Mouse (Mus musculus) cerebellum, adult 2 months (tissue): ENCODE results near the gene Tesk2. TPM values are rescaled to one million over a fixed set of nuclear protein-coding genes. Genes with fewer than 3 reads are reported as not detected.

Experiments used
- DNase-seq, 2 experiments: peaks; one replicate each; pipeline ENCODE4 v3.0.0; 2021
- H3K27ac ChIP-seq: fragments of 200-500 bp; 2 replicates; pipeline ENCODE4 v1.5.1; 2012; ENCODE audit warnings: low read length, control low read depth, inconsistent platforms; ENCODE audit not compliant: insufficient read depth
- H3K27me3 ChIP-seq: fragments of 200-500 bp; 2 replicates; pipeline ENCODE4 v1.6.1; 2012; ENCODE audit warnings: inconsistent platforms, mild to moderate bottlenecking, low read length, moderate library complexity; ENCODE audit not compliant: control insufficient read depth, insufficient read depth
- H3K4me1 ChIP-seq: fragments of 200-500 bp; 2 replicates; pipeline ENCODE4 v1.6.1; 2011; ENCODE audit warnings: low read length; ENCODE audit not compliant: control insufficient read depth, insufficient read depth
- H3K4me3 ChIP-seq: fragments of 200-500 bp; replicated peaks from 2 replicates; pipeline ENCODE3; 2011; ENCODE audit warnings: mild to moderate bottlenecking, low read depth, low read length, control low read depth; ENCODE audit not compliant: insufficient read depth
- CTCF ChIP-seq: fragments of 200-500 bp; IDR thresholded peaks from 2 replicates; pipeline ENCODE4 v1.5.1; 2011; ENCODE audit warnings: low read depth, mild to moderate bottlenecking, control low read depth, low read length, moderate library complexity, borderline replicate concordance; ENCODE audit not compliant: insufficient read depth
- POLR2A ChIP-seq: fragments of 200-500 bp; IDR thresholded peaks from 2 replicates; pipeline ENCODE4 v1.6.1; 2011; ENCODE audit warnings: low read length, control low read depth, borderline replicate concordance; ENCODE audit not compliant: insufficient read depth
- WGBS: fragments of 180-500 bp; shearing (Covaris S2); methylation state at CpG from one replicate; pipeline ENCODE4 v1.1.7; 2018; 5-methylcytosine and 5-hydroxymethylcytosine counted together
- polyA plus RNA-seq: library from polyadenylated mRNA; depleted of rRNA; stranded (reverse); fragments of >200 nt; gene quantifications from 2 replicates; pipeline ENCODE4 v1.2.3, GENCODE M21; 2012; rRNA removed

Gene Tesk2
- polyA plus RNA-seq, 1 experiment: 10.0 TPM

DNA sequence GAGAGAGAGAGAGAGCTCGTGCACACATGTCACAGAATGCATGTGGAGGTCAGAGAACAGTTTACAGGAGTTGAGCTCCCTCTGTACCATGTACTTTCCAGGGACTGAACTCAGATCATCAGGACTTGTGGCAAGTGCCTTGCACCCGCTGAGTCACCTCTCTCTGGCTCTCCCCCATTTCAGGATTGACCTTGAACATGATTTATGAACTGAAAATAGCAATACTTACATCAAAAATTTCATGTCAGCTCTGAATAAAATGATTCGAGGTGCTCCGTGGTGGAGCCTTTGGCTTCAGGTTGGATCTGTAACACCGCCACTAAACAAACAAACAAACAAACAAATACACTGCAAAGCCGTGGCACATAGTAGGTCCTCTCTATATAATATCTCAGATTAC lies 120.1 kb downstream of the Tesk2 start:
- no peak overlapping the region for H3K4me3 ChIP-seq
- no peak for TF ChIP-seq POLR2A
- no peak for TF ChIP-seq CTCF
- no peak for DNase-seq
- H3K27ac ChIP-seq: no peak overlapping the region
- WGBS: 80% methylated on average over 6 of the region's 6 CpGs
- H3K27me3 ChIP-seq: no peaks in the 10 kb centered on the region; the same call in 1 of the 2 replicates
- no peaks in the 10 kb centered on the region for H3K4me1 ChIP-seq

GRCm38 (mm10) chr4:116844324-116844723 lies 123.6 kb downstream of the Tesk2 start:
- Histone ChIP-seq H3K4me3 (no peak overlapping the region), H3K27ac (no peak overlapping the region), H3K27me3 (no peaks in the 10 kb centered on the region; the same call in 1 of the 2 replicates), H3K4me1 (no peaks in the 10 kb centered on the region)
- DNase-seq: no peak
- TF ChIP-seq CTCF (no peak), POLR2A (no peak)
- WGBS: 95% methylated on average over 3 of the region's 3 CpGs

DNA sequence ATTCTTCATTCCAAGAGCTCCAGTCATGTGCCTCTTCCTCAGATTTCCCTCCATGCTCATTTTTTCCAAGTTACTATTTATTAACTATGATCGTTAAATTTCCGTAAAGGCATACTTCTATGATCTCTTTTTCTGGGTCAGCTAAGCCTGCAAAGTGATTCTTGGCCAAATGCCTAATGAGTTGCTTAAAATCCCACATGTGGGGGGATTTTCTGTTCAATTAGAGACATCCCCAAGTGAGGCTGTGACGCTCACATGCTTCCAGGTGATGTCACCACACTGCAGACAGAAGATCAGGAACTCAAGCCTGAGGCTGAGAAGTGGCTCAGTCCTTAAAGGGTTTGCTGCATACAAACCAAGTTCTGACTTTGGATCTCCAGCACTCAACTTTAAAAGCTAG lies 129.2 kb downstream of the Tesk2 start:
- DNase-seq: no peak
- 45% methylated on average over 3 of the region's 3 CpGs for WGBS
- TF ChIP-seq POLR2A (no peak), CTCF (no peak)
- Histone ChIP-seq H3K4me3 (no peak overlapping the region), H3K27ac (no peak overlapping the region), H3K27me3 (no peaks in the 10 kb centered on the region), H3K4me1 (no peaks in the 10 kb centered on the region)

- no peak for DNase-seq
- H3K27ac ChIP-seq: no peak overlapping the region
- 31% methylated on average over 2 of the region's 2 CpGs for WGBS
- no peak for TF ChIP-seq POLR2A
- no peak for TF ChIP-seq CTCF
- H3K27me3 ChIP-seq: no peaks in the 10 kb centered on the region
- no peaks in the 10 kb centered on the region for H3K4me1 ChIP-seq
- H3K4me3 ChIP-seq: no peak overlapping the region
Measured at GRCm38 (mm10) chr4:116854286-116854685, 133.5 kb downstream of the Tesk2 start.

Other genes starting within 250 kb of the Tesk2 start
- 7.5 and 7.6 TPM in 2 replicates for gene Ipp, start 213.4 kb upstream of the Tesk2 start, polyA plus RNA-seq
- gene Tmem69, start 165.0 kb upstream of the Tesk2 start, polyA plus RNA-seq: 8.6 and 10.5 TPM in 2 replicates
- gene Gpbp1l1, start 163.3 kb upstream of the Tesk2 start, polyA plus RNA-seq: 41.3 and 43.3 TPM in 2 replicates
- 5.9 and 6.6 TPM in 2 replicates for gene Ccdc17, start 124.3 kb upstream of the Tesk2 start, polyA plus RNA-seq
- gene Nasp, start 93.0 kb upstream of the Tesk2 start, polyA plus RNA-seq: 21.8 and 21.9 TPM in 2 replicates
- gene Akr1a1, start 69.3 kb upstream of the Tesk2 start, polyA plus RNA-seq: 526 and 550 TPM in 2 replicates
- gene Prdx1, start 35.4 kb upstream of the Tesk2 start, polyA plus RNA-seq: 233 and 250 TPM in 2 replicates
- gene Mmachc, start 12.5 kb upstream of the Tesk2 start, polyA plus RNA-seq: 19.2 and 19.8 TPM in 2 replicates
- 29.5 and 34.9 TPM in 2 replicates for gene Ccdc163, start 12.4 kb upstream of the Tesk2 start, polyA plus RNA-seq
- gene Toe1, start 86.7 kb downstream of the Tesk2 start, polyA plus RNA-seq: 29.9 and 30.0 TPM in 2 replicates
- 10.0 and 14.6 TPM in 2 replicates for gene Mutyh, start 86.8 kb downstream of the Tesk2 start, polyA plus RNA-seq
- 1.7 and 2.1 TPM in 2 replicates for gene Hpdl, start 100.8 kb downstream of the Tesk2 start, polyA plus RNA-seq
- gene Zswim5, start 156.4 kb downstream of the Tesk2 start, polyA plus RNA-seq: 10.2 TPM in 2 replicates